Mouse (Mus musculus) heart, embryonic 10.5 days (tissue): ENCODE data around the gene Gm1979. TPM values are rescaled to one million over a fixed set of nuclear protein-coding genes. Genes with fewer than 3 reads are reported as not detected.
"Not testable (repeated sequence)": the region's sequence is repeated elsewhere in the genome, so short reads cannot be mapped to it uniquely, and the experiment has no call there.

Experiments
- DNase-seq: peaks from one replicate; pipeline ENCODE4 v3.0.0-alpha.2; 2017; ENCODE audit warnings: low spot score
- H3K27ac ChIP-seq: fragments of 300-500 bp; sonication (generic); 2 replicates; pipeline ENCODE4 v1.5.1; 2016; ENCODE audit warnings: mild to moderate bottlenecking
- H3K27me3 ChIP-seq: fragments of 300-500 bp; sonication (generic); 2 replicates; pipeline ENCODE4 v1.6.1; 2016; ENCODE audit warnings: mild to moderate bottlenecking; ENCODE audit not compliant: poor library complexity, insufficient read depth, severe bottlenecking
- H3K36me3 ChIP-seq: fragments of 300-500 bp; sonication (generic); 2 replicates; pipeline ENCODE4 v1.6.1; 2016; ENCODE audit warnings: mild to moderate bottlenecking, moderate library complexity
- H3K4me1 ChIP-seq: fragments of 300-500 bp; sonication (generic); 2 replicates; pipeline ENCODE4 v1.6.1; 2016; ENCODE audit warnings: mild to moderate bottlenecking
- H3K4me3 ChIP-seq: fragments of 300-500 bp; sonication (generic); 2 replicates; pipeline ENCODE4 v1.5.1; 2016; ENCODE audit warnings: mild to moderate bottlenecking, moderate library complexity
- H3K9me3 ChIP-seq: fragments of 300-500 bp; sonication (generic); 2 replicates; pipeline ENCODE4 v1.6.1; 2016; ENCODE audit warnings: mild to moderate bottlenecking, moderate library complexity
- WGBS: fragments of 180-500 bp; shearing (Covaris S2); methylation state at CpG from one replicate; pipeline ENCODE4 v1.1.7; 2016; 5-methylcytosine and 5-hydroxymethylcytosine counted together
- polyA plus RNA-seq: library from polyadenylated mRNA; unstranded; fragments of >200 nt; fragmentation: Nextera tagmentation; extraction: Ambion mirVana; gene quantifications from 2 replicates; pipeline ENCODE4 v1.2.1, GENCODE M21; 2016

Gene Gm1979
- polyA plus RNA-seq: 0.14 and 0.18 TPM in 2 replicates

DNA sequence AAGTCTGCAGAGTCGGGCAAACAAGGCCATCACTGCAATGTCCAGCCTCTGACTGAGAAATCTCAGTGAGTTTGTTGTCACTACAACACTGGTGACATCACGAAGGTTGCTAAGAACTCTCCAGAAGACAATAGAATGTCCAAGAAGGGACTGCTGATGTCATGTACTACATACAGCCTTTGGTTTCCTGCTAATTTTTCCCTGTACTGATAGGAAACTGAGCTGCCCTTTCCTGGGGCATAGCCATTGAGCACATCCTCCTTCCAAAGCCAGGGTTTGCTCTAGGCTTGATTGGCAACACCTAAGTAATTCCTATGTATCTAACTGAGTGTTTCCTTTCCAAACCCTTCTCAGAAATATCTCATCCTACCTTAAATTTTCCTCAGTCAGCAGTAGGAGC, at the start of gene Gm1979:
Gene Gm1979, minus strand, starts transcription at position 101 of the 400 bp plus-strand sequence.
- WGBS: 92% methylated on average over 1 of the region's 2 CpGs
- H3K4me1 ChIP-seq, H3K36me3 ChIP-seq, H3K4me3 ChIP-seq, H3K27ac ChIP-seq, DNase-seq, H3K9me3 ChIP-seq: not testable (repeated sequence)
- peaks cover 10% of the 10 kb centered on the region for H3K27me3 ChIP-seq

DNA sequence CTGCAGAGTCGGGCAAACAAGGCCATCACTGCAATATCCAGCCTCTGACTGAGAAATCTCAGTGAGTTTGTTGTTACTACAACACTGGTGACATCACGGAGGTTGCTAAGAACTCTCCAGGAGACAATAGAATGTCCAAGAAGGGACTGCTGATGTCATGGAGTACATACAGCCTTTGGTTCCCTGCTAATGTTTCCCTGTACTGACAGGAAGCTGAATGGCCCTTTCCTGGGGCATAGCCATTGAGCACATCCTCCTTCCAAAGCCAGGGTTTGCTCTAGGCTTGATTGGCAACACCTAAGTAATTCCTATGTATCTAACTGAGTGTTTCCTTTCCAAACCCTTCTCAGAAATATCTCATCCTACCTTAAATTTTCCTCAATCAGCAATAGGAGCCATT, 34.9 kb upstream of the Gm1979 start, which contains the start of gene Speer4a:
Gene Speer4a, minus strand, starts transcription at position 101 of the 400 bp plus-strand sequence.
- H3K4me1 ChIP-seq, H3K4me3 ChIP-seq: not testable (repeated sequence)
- 69% methylated on average over 2 of the region's 2 CpGs for WGBS

DNA sequence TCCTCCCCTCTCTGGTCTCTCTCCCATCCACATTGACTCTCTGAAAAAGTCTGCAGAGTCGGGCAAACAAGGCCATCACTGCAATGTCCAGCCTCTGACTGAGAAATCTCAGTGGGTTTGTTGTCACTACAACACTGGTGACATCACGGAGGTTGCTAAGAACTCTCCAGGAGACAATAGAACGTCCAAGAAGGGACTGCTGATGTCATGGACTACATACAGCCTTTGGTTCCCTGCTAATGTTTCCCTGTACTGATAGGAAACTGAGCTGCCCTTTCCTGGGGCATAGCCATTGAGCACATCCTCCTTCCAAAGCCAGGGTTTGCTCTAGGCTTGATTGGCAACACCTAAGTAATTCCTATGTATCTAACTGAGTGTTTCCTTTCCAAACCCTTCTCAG, 18.2 kb upstream of the Gm1979 start, which contains the start of gene Gm5862:
Gene Gm5862, minus strand, starts transcription at position 101 of the 400 bp plus-strand sequence.
- not testable (repeated sequence) for H3K4me1 ChIP-seq, H3K27me3 ChIP-seq, H3K27ac ChIP-seq, H3K9me3 ChIP-seq, DNase-seq, H3K36me3 ChIP-seq, H3K4me3 ChIP-seq
- WGBS: no CpG with 5 or more reads among the region's 3 CpGs

More for the DNA sequence above, 34.9 kb upstream of the Gm1979 start, which contains the start of gene Speer4a:
- not testable (repeated sequence) for H3K27ac ChIP-seq, H3K27me3 ChIP-seq, H3K36me3 ChIP-seq, H3K9me3 ChIP-seq, DNase-seq

DNA sequence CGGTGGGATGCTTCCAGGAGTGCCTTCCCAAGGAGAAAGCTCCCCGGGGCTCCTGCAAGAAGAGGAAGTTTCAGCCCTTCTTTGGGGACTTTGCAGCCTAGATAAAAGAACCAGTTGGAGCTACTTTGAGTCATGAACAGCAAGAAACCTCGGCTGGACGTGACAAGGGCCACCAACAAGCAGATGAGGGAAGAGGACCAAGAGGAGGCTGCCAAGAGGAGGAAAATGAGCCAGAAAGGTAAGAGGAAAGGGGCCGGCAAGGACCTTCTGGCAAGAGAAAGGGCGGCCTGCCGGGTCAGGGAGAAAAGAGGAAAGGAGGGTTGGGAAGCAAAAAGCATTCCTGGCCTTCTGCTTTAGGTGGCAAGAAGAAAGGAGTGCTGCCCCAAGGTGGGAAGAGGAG, 3.1 kb upstream of the Gm1979 start:
- not testable (repeated sequence) for H3K4me1 ChIP-seq, H3K4me3 ChIP-seq, H3K36me3 ChIP-seq, H3K27ac ChIP-seq, H3K9me3 ChIP-seq, DNase-seq
- peaks cover 10% of the 10 kb centered on the region for H3K27me3 ChIP-seq
- 52% methylated on average over 7 of the region's 7 CpGs for WGBS

DNA sequence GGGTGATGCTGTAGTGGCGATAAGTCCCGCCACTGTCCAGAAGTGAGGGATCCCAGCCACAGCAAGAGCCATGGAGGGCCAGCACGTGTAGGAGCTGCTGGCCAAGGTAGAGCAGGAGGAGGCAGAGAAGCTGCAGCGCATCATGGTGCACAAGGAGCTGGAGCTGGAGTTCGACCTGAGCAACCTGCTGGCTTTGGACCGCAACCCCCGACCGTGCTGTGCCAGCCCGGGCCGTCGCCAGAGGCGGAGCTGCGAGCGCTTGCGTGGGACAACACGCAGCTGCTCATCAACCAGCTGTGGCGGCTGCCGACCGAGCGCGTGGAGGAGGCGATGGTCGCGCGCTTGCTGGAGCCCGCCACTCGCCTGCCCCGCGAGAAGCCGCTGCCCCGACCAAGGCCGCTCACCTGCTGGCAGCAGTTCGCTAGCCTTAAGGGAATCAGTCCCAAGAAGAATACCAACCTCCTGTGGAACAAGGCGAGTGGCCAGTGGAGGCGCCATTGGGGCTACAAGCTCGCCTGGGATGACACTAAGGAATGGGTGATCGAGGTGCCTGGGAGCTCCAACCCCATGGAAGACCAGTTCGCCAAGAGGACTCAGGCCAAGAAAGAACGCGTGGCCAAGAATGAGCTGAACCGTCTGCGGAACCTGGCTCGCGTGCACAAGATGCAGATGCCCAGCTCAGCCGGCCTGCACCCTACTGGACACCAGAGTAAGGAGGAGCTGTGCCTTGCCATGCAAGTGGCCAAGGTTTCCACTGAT, 2.5 kb upstream of the Gm1979 start:
- Histone ChIP-seq H3K27me3 (peaks cover 10% of the 10 kb centered on the region), H3K4me3 (peak overlapping the region; percentile 51)
- peak; percentile 83 for DNase-seq
- not testable (repeated sequence) for H3K4me1 ChIP-seq, H3K36me3 ChIP-seq, H3K27ac ChIP-seq, H3K9me3 ChIP-seq
- 14% methylated on average over 45 of the region's 45 CpGs for WGBS

DNA sequence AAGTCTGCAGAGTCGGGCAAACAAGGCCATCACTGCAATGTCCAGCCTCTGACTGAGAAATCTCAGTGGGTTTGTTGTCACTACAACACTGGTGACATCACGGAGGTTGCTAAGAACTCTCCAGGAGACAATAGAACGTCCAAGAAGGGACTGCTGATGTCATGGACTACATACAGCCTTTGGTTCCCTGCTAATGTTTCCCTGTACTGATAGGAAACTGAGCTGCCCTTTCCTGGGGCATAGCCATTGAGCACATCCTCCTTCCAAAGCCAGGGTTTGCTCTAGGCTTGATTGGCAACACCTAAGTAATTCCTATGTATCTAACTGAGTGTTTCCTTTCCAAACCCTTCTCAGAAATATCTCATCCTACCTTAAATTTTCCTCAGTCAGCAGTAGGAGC, 16.0 kb downstream of the Gm1979 start, which contains the start of gene Gm21698:
Gene Gm21698, minus strand, starts transcription at position 101 of the 400 bp plus-strand sequence.
- not testable (repeated sequence) for H3K4me3 ChIP-seq, H3K36me3 ChIP-seq, H3K9me3 ChIP-seq, H3K27me3 ChIP-seq, H3K4me1 ChIP-seq, DNase-seq, H3K27ac ChIP-seq
- WGBS: no CpG with 5 or more reads among the region's 3 CpGs

DNA sequence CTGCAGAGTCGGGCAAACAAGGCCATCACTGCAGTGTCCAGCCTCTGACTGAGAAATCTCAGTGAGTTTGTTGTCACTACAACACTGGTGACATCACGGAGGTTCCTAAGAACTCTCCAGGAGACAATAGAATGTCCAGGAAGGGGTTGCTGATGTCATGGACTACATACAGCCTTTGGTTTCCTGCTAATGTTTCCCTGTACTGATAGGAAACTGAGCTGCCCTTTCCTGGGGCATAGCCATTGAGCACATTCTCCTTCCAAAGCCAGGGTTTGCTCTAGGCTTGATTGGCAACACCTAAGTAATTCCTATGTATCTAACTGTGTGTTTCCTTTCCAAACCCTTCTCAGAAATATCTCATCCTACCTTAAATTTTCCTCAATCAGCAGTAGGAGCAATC, 32.0 kb downstream of the Gm1979 start, which contains the start of gene Gm21680:
Gene Gm21680, minus strand, starts transcription at position 101 of the 400 bp plus-strand sequence.
- H3K27me3 ChIP-seq, H3K36me3 ChIP-seq, H3K9me3 ChIP-seq, H3K4me3 ChIP-seq, DNase-seq, H3K27ac ChIP-seq, H3K4me1 ChIP-seq: not testable (repeated sequence)
- WGBS: no CpG with 5 or more reads among the region's 2 CpGs

DNA sequence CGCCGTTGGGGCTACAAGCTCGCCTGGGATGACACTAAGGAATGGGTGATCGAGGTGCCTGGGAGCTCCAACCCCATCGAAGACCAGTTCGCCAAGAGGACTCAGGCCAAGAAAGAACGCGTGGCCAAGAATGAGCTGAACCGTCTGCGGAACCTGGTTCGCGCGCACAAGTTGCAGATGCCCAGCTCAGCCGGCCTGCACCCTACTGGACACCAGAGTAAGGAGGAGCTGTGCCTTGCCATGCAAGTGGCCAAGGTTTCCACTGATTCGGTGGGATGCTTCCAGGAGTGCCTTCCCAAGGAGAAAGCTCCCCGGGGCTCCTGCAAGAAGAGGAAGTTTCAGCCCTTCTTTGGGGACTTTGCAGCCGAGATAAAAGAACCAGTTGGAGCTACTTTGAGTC, 47.5 kb downstream of the Gm1979 start:
- WGBS: 40% methylated on average over 17 of the region's 17 CpGs
- DNase-seq: not testable (repeated sequence)

DNA sequence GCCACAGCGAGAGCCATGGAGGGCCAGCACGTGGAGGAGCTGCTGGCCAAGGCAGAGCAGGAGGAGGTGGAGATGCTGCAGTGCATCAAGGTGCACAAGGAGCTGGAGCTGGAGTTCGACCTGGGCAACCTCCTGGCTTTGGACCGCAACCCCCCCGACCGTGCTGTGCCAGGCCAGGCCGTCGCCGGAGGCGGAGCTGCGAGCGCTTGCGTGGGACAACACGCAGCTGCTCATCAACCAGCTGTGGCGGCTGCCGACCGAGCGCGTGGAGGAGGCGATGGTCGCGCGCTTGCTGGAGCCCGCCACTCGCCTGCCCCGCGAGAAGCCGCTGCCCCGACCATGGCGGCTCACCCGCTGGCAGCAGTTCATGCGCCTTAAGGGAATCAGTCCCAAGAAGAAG, 48.0 kb downstream of the Gm1979 start:
- not testable (repeated sequence) for H3K36me3 ChIP-seq, H3K4me1 ChIP-seq, H3K9me3 ChIP-seq, H3K27ac ChIP-seq
- H3K4me3 ChIP-seq: peak overlapping the region; percentile 42
- H3K27me3 ChIP-seq: peaks cover 12% of the 10 kb centered on the region; the same call in 1 of the 2 replicates
- 21% methylated on average over 32 of the region's 32 CpGs for WGBS
- DNase-seq: peak; percentile 73

More for the DNA sequence above, 47.5 kb downstream of the Gm1979 start:
- H3K4me1 ChIP-seq, H3K27ac ChIP-seq, H3K9me3 ChIP-seq, H3K36me3 ChIP-seq: not testable (repeated sequence)
- Histone ChIP-seq H3K4me3 (peak overlapping the region; percentile 42), H3K27me3 (peaks cover 12% of the 10 kb centered on the region; the same call in 1 of the 2 replicates)

DNA sequence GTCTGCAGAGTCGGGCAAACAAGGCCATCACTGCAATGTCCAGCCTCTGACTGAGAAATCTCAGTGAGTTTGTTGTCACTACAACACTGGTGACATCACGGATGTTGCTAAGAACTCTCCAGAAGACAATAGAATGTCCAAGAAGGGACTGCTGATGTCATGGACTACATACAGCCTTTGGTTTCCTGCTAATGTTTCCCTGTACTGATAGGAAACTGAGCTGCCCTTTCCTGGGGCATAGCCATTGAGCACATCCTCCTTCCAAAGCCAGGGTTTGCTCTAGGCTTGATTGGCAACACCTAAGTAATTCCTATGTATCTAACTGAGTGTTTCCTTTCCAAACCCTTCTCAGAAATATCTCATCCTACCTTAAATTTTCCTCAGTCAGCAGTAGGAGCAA, 50.3 kb downstream of the Gm1979 start, which contains the start of gene Gm21671:
Gene Gm21671, minus strand, starts transcription at position 101 of the 400 bp plus-strand sequence.
- not testable (repeated sequence) for H3K9me3 ChIP-seq, H3K4me3 ChIP-seq, H3K36me3 ChIP-seq, H3K4me1 ChIP-seq, H3K27ac ChIP-seq, DNase-seq
- 72% methylated on average over 2 of the region's 2 CpGs for WGBS
- peaks cover 12% of the 10 kb centered on the region; the same call in 1 of the 2 replicates for H3K27me3 ChIP-seq

Other genes starting within 250 kb of the Gm1979 start
- 22.7 and 40.6 TPM in 2 replicates for gene Actr3b, start 244.8 kb downstream of the Gm1979 start, polyA plus RNA-seq
- not detected in 2 replicates for gene Gm21663, start 62.4 kb downstream of the Gm1979 start, polyA plus RNA-seq
- 0.15 TPM in 1 of 2 replicates, not detected in the other for gene Gm21671, start 50.4 kb downstream of the Gm1979 start, polyA plus RNA-seq
- gene Gm21680, start 32.1 kb downstream of the Gm1979 start, polyA plus RNA-seq: 0.09 and 0.20 TPM in 2 replicates
- 0.26 TPM in 1 of 2 replicates, not detected in the other for gene Gm21698, start 16.1 kb downstream of the Gm1979 start, polyA plus RNA-seq
- 0.14 TPM in 1 of 2 replicates, not detected in the other for gene Gm5862, start 18.1 kb upstream of the Gm1979 start, polyA plus RNA-seq
- 0.05 and 0.26 TPM in 2 replicates for gene Speer4a, start 34.8 kb upstream of the Gm1979 start, polyA plus RNA-seq
- not detected in 2 replicates for gene Gm7347, start 53.8 kb upstream of the Gm1979 start, polyA plus RNA-seq
- gene Gm10471, start 84.5 kb upstream of the Gm1979 start, polyA plus RNA-seq: not detected in 2 replicates
- gene 5031410I06Rik, start 100.6 kb upstream of the Gm1979 start, polyA plus RNA-seq: 0.33 TPM in 1 of 2 replicates, not detected in the other
- not detected in 2 replicates for gene Gm10220, start 116.6 kb upstream of the Gm1979 start, polyA plus RNA-seq